Mouse (Mus musculus) hindbrain, embryonic 14.5 days (tissue): ENCODE data around the gene Gm47985. TPM values are rescaled to one million over a fixed set of nuclear protein-coding genes. Genes with fewer than 3 reads are reported as not detected.
"Not testable (repeated sequence)": the region's sequence is repeated elsewhere in the genome, so short reads cannot be mapped to it uniquely, and the experiment has no call there.

ENCODE experiments used
- ATAC-seq: fragments of 200-750 bp; cut with Nextera tagmentation; 2 replicates; pipeline ENCODE4 v1.8.0; 2017; ENCODE audit warnings: moderate number of reproducible peaks, mild to moderate bottlenecking, moderate TSS enrichment, moderate library complexity; ENCODE audit not compliant: low FRiP score
- DNase-seq: peaks from one replicate; pipeline ENCODE4 v3.0.0-alpha.2; 2015; ENCODE audit warnings: low spot score
- H3K27ac ChIP-seq: fragments of 300-500 bp; sonication (generic); 2 replicates; pipeline ENCODE4 v1.5.1; 2014; ENCODE audit warnings: mild to moderate bottlenecking, moderate library complexity
- H3K27me3 ChIP-seq: fragments of 300-500 bp; sonication (generic); 2 replicates; pipeline ENCODE4 v1.6.1; 2014; ENCODE audit warnings: mild to moderate bottlenecking, low read length, mixed read lengths; ENCODE audit not compliant: control insufficient read depth, insufficient read depth
- H3K36me3 ChIP-seq: fragments of 300-500 bp; sonication (generic); replicated peaks from 2 replicates; pipeline ENCODE4 v1.6.1; 2014; ENCODE audit not compliant: control insufficient read depth, insufficient read depth
- H3K4me1 ChIP-seq: fragments of 300-500 bp; sonication (generic); replicated peaks from 2 replicates; pipeline ENCODE4 v1.6.1; 2014; ENCODE audit warnings: antibody characterized with exemption, low read length, mixed read lengths; ENCODE audit not compliant: control insufficient read depth, insufficient read depth
- H3K4me2 ChIP-seq: fragments of 300-500 bp; sonication (generic); replicated peaks from 2 replicates; pipeline ENCODE4 v1.6.1; 2014; ENCODE audit warnings: mild to moderate bottlenecking, moderate library complexity
- H3K4me3 ChIP-seq: fragments of 300-500 bp; sonication (generic); replicated peaks from 2 replicates; pipeline ENCODE4 v1.5.1; 2014; ENCODE audit warnings: mild to moderate bottlenecking, low read length
- H3K9ac ChIP-seq: fragments of 300-500 bp; sonication (generic); 2 replicates; pipeline ENCODE4 v1.6.1; 2014
- H3K9me3 ChIP-seq: fragments of 300-500 bp; sonication (generic); 2 replicates; pipeline ENCODE4 v1.6.1; 2016; ENCODE audit warnings: low read length; ENCODE audit not compliant: control insufficient read depth
- WGBS: fragments of 180-500 bp; shearing (Covaris S2); extraction: QIAGEN DNeasy Blood & Tissue Kit; methylation state at CpG from one replicate; pipeline ENCODE4 v1.1.7; 2014; 5-methylcytosine and 5-hydroxymethylcytosine counted together
- polyA plus RNA-seq: library from polyadenylated mRNA; unstranded; fragments of >200 nt; fragmentation: Nextera tagmentation; extraction: Ambion mirVana; gene quantifications from 2 replicates; pipeline ENCODE4 v1.2.1, GENCODE M21; 2014

Gm47985 gene
- polyA plus RNA-seq, 1 experiment from 2014 or later, result 0.19 TPM

GRCm38 (mm10) chr1:151211666-151212065 is 29.3 kb downstream of the Gm47985 start:
- H3K9me3 ChIP-seq, H3K4me2 ChIP-seq, H3K4me3 ChIP-seq, DNase-seq, H3K27ac ChIP-seq, H3K9ac ChIP-seq, H3K27me3 ChIP-seq, H3K36me3 ChIP-seq, H3K4me1 ChIP-seq, ATAC-seq: not testable (repeated sequence)
- WGBS, result 95% methylated on average over 5 of the region's 5 CpGs

- Histone ChIP-seq H3K27me3 (no peaks in the 10 kb centered on the region), H3K27ac (no peak overlapping the region), H3K4me2 (no peak overlapping the region), H3K4me1 (no peaks in the 10 kb centered on the region), H3K9ac (no peak overlapping the region), H3K36me3 (no peaks in the 10 kb centered on the region), H3K4me3 (no peak overlapping the region), H3K9me3 (no peaks in the 10 kb centered on the region)
- WGBS, result 73% methylated on average over 2 of the region's 2 CpGs
- no peak for ATAC-seq
- no peak for DNase-seq
Observed at GRCm38 (mm10) chr1:151214862-151215261, 32.5 kb downstream of the Gm47985 start.

- Histone ChIP-seq H3K9ac (no peak overlapping the region), H3K27me3 (no peaks in the 10 kb centered on the region), H3K36me3 (no peaks in the 10 kb centered on the region), H3K9me3 (no peaks in the 10 kb centered on the region), H3K4me1 (no peaks in the 10 kb centered on the region), H3K27ac (no peak overlapping the region), H3K4me3 (no peak overlapping the region), H3K4me2 (no peak overlapping the region)
- ATAC-seq, result no peak
- no peak for DNase-seq
- 89% methylated on average over 1 of the region's 1 CpGs for WGBS
Observed at GRCm38 (mm10) chr1:151215985-151216384, 33.6 kb downstream of the Gm47985 start.

- no peak overlapping the region for H3K9ac ChIP-seq
- ATAC-seq (no peak), DNase-seq (no peak)
- H3K27ac ChIP-seq, result no peak overlapping the region
- H3K4me2 ChIP-seq, result no peak overlapping the region
- H3K4me1 ChIP-seq, result no peaks in the 10 kb centered on the region
- H3K27me3 ChIP-seq, result no peaks in the 10 kb centered on the region
- H3K9me3 ChIP-seq, result no peaks in the 10 kb centered on the region
- 61% methylated on average over 3 of the region's 3 CpGs for WGBS
- no peaks in the 10 kb centered on the region for H3K36me3 ChIP-seq
- no peak overlapping the region for H3K4me3 ChIP-seq
Observed at GRCm38 (mm10) chr1:151216417-151216816, 34.1 kb downstream of the Gm47985 start.

GRCm38 (mm10) chr1:151219045-151219444 is 36.7 kb downstream of the Gm47985 start:
- no peaks in the 10 kb centered on the region for H3K27me3 ChIP-seq
- H3K9me3 ChIP-seq, result no peaks in the 10 kb centered on the region
- no peak overlapping the region for H3K27ac ChIP-seq
- H3K9ac ChIP-seq, result no peak overlapping the region
- no peaks in the 10 kb centered on the region for H3K4me1 ChIP-seq
- no peaks in the 10 kb centered on the region for H3K36me3 ChIP-seq
- H3K4me3 ChIP-seq, result no peak overlapping the region
- ATAC-seq (no peak), DNase-seq (no peak)
- no peak overlapping the region for H3K4me2 ChIP-seq
- 91% methylated on average over 5 of the region's 5 CpGs for WGBS

GRCm38 (mm10) chr1:151220098-151220497 is 37.8 kb downstream of the Gm47985 start:
- Histone ChIP-seq H3K4me3 (no peak overlapping the region), H3K9me3 (no peaks in the 10 kb centered on the region), H3K4me2 (no peak overlapping the region), H3K9ac (no peak overlapping the region), H3K4me1 (no peaks in the 10 kb centered on the region), H3K27me3 (no peaks in the 10 kb centered on the region), H3K27ac (no peak overlapping the region), H3K36me3 (no peaks in the 10 kb centered on the region)
- no peak for DNase-seq
- ATAC-seq, result no peak
- WGBS, result 74% methylated on average over 7 of the region's 7 CpGs

- H3K4me2 ChIP-seq, result no peak overlapping the region
- no peak overlapping the region for H3K27ac ChIP-seq
- no peaks in the 10 kb centered on the region for H3K27me3 ChIP-seq
- no peak for ATAC-seq
- 90% methylated on average over 10 of the region's 10 CpGs for WGBS
- no peaks in the 10 kb centered on the region for H3K36me3 ChIP-seq
- H3K9me3 ChIP-seq, result no peaks in the 10 kb centered on the region
- no peaks in the 10 kb centered on the region for H3K4me1 ChIP-seq
- no peak overlapping the region for H3K4me3 ChIP-seq
- H3K9ac ChIP-seq, result no peak overlapping the region
- no peak for DNase-seq
Observed at GRCm38 (mm10) chr1:151222561-151223267, 40.4 kb downstream of the Gm47985 start.

- no peak overlapping the region for H3K4me3 ChIP-seq
- DNase-seq (no peak), ATAC-seq (no peak)
- H3K9ac ChIP-seq, result no peak overlapping the region
- no peak overlapping the region for H3K4me2 ChIP-seq
- H3K27me3 ChIP-seq, result no peaks in the 10 kb centered on the region
- H3K36me3 ChIP-seq, result no peaks in the 10 kb centered on the region
- H3K9me3 ChIP-seq, result no peaks in the 10 kb centered on the region
- 77% methylated on average over 1 of the region's 1 CpGs for WGBS
- H3K4me1 ChIP-seq, result no peaks in the 10 kb centered on the region
- H3K27ac ChIP-seq, result no peak overlapping the region
Observed at GRCm38 (mm10) chr1:151223377-151223776, 41.0 kb downstream of the Gm47985 start.

- Histone ChIP-seq H3K4me2 (no peak overlapping the region), H3K4me3 (no peak overlapping the region), H3K27ac (no peak overlapping the region), H3K4me1 (no peaks in the 10 kb centered on the region), H3K9ac (no peak overlapping the region), H3K9me3 (no peaks in the 10 kb centered on the region), H3K27me3 (no peaks in the 10 kb centered on the region), H3K36me3 (no peaks in the 10 kb centered on the region)
- 97% methylated on average over 1 of the region's 1 CpGs for WGBS
- DNase-seq (no peak), ATAC-seq (no peak)
Observed at GRCm38 (mm10) chr1:151224536-151224935, 42.2 kb downstream of the Gm47985 start.

- H3K4me1 ChIP-seq, result no peaks in the 10 kb centered on the region
Observed at GRCm38 (mm10) chr1:151227506-151227905, 45.2 kb downstream of the Gm47985 start.

More at GRCm38 (mm10) chr1:151227506-151227905, 45.2 kb downstream of the Gm47985 start:
- Histone ChIP-seq H3K36me3 (no peaks in the 10 kb centered on the region), H3K27ac (no peak overlapping the region), H3K4me2 (no peak overlapping the region), H3K9me3 (no peaks in the 10 kb centered on the region), H3K9ac (no peak overlapping the region), H3K27me3 (no peaks in the 10 kb centered on the region), H3K4me3 (no peak overlapping the region)
- DNase-seq (no peak), ATAC-seq (no peak)
- WGBS, result 84% methylated on average over 8 of the region's 8 CpGs
